Mouse (Mus musculus): Measurements from ENCODE around the gene Dnajc22. TPM values are rescaled to one million over a fixed set of nuclear protein-coding genes. Genes with fewer than 3 reads are reported as not detected.

Gene Dnajc22
- 1 to 10 TPM; 1.6 to 2.3 TPM for total RNA-seq (2023)

GRCm38 (mm10) chr15:99092870-99093269, at the start of gene Dnajc22:
Dnajc22 (plus strand) TSS chr15:99093170.

GRCm38 (mm10) chr15:99055040-99055439, 37.9 kb upstream of the Dnajc22 start, which contains the start of gene Prph:
Prph (plus strand) TSS chr15:99055174.

DNA sequence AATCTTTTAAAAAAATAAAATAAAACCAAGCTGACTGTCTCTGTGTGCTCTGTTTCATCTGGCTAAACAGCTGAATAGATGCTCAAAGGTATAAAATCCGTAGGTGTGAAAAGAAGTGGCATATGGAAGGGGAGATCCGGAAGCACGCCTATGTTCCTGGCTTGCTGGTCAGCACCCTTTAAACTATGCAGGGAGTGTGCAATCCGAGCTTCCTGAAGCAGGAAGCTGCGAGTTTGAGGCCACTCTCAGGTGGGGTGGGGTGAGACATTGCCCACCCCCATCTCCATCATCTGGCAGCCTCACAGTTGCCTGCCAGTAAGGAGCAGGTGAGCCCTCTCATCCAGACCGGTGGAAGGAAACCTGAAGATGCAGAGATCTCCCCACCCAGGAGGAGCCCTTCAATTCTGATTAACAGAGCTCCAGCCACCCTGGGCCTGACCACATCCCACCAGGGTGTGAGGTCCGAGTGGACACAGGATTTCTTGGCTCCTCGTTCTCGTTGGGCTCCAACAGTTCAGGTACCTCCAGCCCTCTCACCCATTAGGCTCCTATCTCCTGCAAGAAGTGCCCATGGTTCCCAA, 18.9 kb upstream of the Dnajc22 start, which contains the start of gene Troap:
TSS of gene Troap (plus strand) at position 557 of the 581 bp plus-strand sequence.

GRCm38 (mm10) chr15:99087253-99088075, 5.5 kb upstream of the Dnajc22 start, which contains the start of gene C1ql4:
C1ql4 (minus strand) TSS chr15:99087817.

GRCm38 (mm10) chr15:99125711-99126080, 32.7 kb downstream of the Dnajc22 start, which contains the start of gene Spats2:
Spats2 (plus strand) TSS chr15:99125916.

Other genes starting within 250 kb of the Dnajc22 start
- gene Kmt2d, start 222.0 kb upstream of the Dnajc22 start, total RNA-seq (2023), result 100 to 1,000 TPM; 126 to 127 TPM
- 1 to 10 TPM; 2.6 to 4.1 TPM for gene Rhebl1, start 198.6 kb upstream of the Dnajc22 start, total RNA-seq (2023)
- gene Dhh, start 194.6 kb upstream of the Dnajc22 start, total RNA-seq (2023), result not detected
- 10 to 100 TPM; 89.1 to 93.1 TPM for gene Lmbr1l, start 174.9 kb upstream of the Dnajc22 start, total RNA-seq (2023)
- gene Tuba1b, start 158.6 kb upstream of the Dnajc22 start, total RNA-seq (2023), result 100 to 1,000 TPM; 328 to 352 TPM
- not detected for gene Gm49450, start 139.6 kb upstream of the Dnajc22 start, total RNA-seq (2023)
- gene Tuba1a, start 139.5 kb upstream of the Dnajc22 start, total RNA-seq (2023), result 100 to 1,000 TPM; 100 to 111 TPM
- gene Tuba1c, start 63.3 kb upstream of the Dnajc22 start, total RNA-seq (2023), result 100 to 1,000 TPM; 267 to 280 TPM
- gene Prph, start 38.0 kb upstream of the Dnajc22 start, total RNA-seq (2023), result not detected
- 10 to 100 TPM; 30.9 to 35.2 TPM for gene Troap, start 18.6 kb upstream of the Dnajc22 start, total RNA-seq (2023)
- gene C1ql4, start 5.4 kb upstream of the Dnajc22 start, total RNA-seq (2023), result not detected
- under 1 TPM in 1 of 2 experiments, not detected in 1; 0.18 TPM for gene Spats2, start 32.7 kb downstream of the Dnajc22 start, total RNA-seq (2023)
- not detected for gene Kcnh3, start 131.7 kb downstream of the Dnajc22 start, total RNA-seq (2023)
- 10 to 100 TPM; 49.2 to 57.1 TPM for gene Mcrs1, start 158.8 kb downstream of the Dnajc22 start, total RNA-seq (2023)
- 1 to 10 TPM; 1.1 to 1.5 TPM for gene Prpf40b, start 201.9 kb downstream of the Dnajc22 start, total RNA-seq (2023)
- not detected for gene Fam186b, start 202.7 kb downstream of the Dnajc22 start, total RNA-seq (2023)